Mouse (Mus musculus): Measurements from ENCODE around the gene Gm49601.
A peak's percentile ranks its signal among the peaks of the same experiment; 100 is the strongest.

Gene Gm49601

DNA sequence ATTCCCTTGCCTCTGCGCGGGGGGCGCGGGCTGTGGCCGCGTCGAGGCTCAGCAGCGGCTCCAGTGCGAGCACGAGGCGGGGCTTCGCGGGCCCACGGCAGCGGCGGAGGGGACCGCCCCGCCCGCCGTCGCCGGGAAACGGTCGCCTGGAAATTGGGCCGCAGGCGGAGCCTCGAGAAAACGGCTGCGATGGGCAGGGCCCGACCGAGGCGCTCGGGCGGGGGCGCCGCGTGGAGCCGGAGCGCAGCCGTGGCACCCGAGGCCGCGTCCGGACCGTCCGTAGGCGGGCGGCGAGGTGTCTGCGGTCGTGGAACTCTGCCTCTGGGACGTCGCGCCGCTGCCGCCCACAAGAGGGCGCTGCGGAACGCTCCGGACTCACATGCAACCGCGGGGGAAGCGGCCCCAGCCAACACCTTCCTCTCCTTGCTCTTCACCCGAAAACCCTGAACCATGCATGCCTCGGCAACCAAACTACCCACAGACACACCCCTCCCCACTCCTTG is at the start of gene Gm49601:
Gene Gm49601 (minus strand): TSS at position 52 of the 503 bp plus-strand sequence.
- DNase-seq (ENCODE audit: low spot score) = peak; percentile 78

- DNase-seq (ENCODE audit: low spot score) = no peak
These were observed 46.8 kb upstream of the Gm49601 start for GRCm38 (mm10) chr16:18673005-18673404.

DNA sequence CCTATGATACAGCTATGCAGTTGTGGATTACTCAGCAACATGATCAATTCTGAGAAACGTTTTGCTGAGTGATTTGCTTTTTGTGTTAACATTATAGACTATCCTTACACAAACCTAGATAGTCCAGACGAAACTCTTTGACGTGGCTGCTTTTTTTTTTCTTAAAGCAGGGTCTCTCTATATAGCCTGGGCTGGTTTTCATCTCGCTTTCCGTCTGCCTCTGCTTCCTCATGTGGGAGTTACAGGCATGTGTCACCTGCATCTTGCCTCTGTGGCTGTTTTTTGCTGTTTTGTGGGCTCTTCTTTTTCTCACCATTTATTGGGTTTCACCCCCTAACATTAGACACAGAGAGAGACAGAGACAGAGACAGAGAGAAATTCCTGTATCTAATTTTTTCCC is 45.8 kb upstream of the Gm49601 start:
- DNase-seq (ENCODE audit: low spot score) = no peak

- DNase-seq (ENCODE audit: low spot score) = no peak
These were observed 43.7 kb upstream of the Gm49601 start for GRCm38 (mm10) chr16:18669914-18670313.

DNA sequence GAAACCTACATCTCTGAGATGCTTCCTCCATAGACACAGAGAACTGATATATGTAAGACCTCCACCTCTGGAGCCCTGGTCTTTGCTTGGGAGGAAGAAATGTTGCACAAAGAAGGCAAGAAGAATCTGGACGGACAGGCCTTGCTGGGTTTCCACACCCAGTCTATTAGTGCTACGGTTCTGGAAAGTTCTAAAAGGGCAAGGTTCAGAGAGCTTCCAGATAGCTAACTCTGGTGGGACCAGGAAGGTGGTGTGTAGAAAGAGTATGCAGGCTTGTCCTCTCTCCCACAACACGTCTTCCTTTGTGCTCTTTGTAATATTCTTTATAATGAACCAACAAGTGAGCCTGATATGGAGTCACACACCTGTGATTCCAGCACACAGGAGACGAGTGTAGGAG is 32.4 kb upstream of the Gm49601 start:
- no peak for DNase-seq (ENCODE audit: low spot score)

DNA sequence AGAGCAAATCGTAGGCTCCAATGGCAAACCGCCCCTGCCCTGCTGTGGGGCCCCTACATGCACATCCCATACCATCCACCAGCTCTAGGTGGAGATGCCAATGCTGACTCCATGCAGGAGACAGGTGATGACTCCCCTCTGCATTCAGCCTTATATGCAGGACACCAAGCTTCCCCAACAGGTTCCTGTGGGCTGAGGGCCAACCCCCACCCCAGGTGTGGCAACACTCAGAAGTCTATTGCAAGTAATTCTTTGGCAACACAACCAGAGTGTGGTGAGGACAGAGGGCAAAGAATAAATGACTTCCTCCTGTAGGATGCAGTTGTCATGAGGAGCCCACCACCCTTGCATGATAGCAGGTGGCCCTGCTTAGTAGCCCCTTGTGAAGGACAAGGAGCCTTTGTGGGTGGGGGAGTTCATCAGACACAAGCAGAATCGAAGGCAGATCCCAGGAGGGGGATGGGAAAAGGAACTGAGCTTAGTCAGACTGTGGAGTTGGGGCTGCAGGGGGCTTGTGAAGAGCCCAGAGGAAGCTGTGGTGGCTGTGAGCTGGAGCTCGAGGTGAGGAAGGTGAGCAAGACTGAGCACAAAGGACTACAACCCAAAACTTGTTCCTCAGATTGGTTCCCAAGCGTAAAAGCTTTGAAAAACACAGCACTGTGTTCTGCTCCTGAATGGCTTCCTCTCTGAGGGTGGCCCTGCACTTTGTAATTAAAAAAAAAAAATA is 29.3 kb upstream of the Gm49601 start:
- DNase-seq (ENCODE audit: low spot score) = no peak

DNA sequence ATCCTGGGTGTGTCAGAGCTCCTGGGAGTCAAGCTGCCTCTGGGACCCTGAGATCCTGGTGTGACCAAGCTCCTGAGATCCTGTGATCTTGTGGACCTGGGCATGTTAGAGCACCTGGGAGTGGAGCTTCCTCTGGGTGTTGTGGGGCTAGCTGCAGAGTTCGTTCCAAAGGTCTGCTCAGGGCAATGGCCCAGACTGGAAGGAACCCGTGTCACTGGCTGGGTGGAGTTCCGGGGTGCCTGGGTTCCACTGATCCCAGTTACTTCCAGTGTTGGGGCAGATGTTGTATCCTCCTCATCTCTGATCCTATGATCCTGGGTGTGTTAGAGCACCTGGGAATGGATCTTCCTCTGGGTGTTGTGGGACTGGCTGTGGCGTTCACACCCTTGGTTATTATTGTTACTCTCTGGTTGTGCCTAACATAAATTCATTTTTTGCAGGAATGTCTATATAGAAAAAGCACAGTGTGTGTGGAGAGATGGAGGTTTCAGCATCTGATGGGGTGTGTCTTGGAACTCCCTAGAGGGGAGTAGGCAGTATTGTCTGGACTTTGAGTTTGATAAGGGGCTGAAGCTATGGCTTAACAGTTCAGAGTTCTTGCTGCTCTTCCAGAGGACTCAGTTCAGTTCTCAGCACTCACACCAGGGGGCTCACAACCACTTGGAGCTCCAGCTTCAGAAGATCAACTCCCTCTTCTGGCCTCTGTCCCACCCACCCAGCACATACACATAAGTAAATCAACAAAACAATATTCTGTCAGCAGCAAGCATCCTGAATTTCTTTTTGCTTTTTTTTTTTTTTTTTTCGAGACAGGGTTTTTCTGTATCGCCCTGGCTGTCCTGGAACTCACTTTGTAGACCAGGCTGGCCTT is 27.3 kb upstream of the Gm49601 start:
- no peak for DNase-seq (ENCODE audit: low spot score)

- DNase-seq (ENCODE audit: low spot score) = no peak
These were observed 22.9 kb upstream of the Gm49601 start for GRCm38 (mm10) chr16:18649126-18649525.

- DNase-seq (ENCODE audit: low spot score) = no peak
These were observed 19.1 kb upstream of the Gm49601 start for GRCm38 (mm10) chr16:18645329-18645728.

GRCm38 (mm10) chr16:18644485-18644884 is 18.3 kb upstream of the Gm49601 start:
- no peak for DNase-seq (ENCODE audit: low spot score)

- DNase-seq (ENCODE audit: low spot score) = no peak
These were observed 17.3 kb upstream of the Gm49601 start for GRCm38 (mm10) chr16:18643406-18643998.

GRCm38 (mm10) chr16:18642897-18643296 is 16.7 kb upstream of the Gm49601 start:
- no peak for DNase-seq (ENCODE audit: low spot score)

DNA sequence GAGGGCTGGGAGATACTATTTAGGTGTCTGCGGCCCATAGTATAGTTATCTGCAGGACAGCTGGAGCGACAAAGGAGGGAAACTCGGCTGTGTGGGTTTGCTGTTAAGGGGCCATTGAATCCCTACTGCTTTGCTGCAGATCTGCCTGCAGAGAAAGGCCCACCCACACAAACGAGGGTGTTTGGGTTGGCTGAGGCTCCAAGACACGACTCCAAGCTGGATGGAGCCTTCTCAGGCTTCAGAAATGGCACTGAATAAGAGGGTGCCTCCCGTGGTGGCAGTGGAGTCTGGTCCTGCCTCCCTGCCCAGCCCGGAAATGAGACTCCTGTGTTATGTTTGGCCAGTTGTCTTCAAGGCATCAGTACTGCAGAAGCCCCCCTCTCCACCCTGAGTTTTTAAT is 16.1 kb upstream of the Gm49601 start:
- no peak for DNase-seq (ENCODE audit: low spot score)

- no peak for DNase-seq (ENCODE audit: low spot score)
These were observed 13.2 kb upstream of the Gm49601 start for GRCm38 (mm10) chr16:18639382-18639929.

DNA sequence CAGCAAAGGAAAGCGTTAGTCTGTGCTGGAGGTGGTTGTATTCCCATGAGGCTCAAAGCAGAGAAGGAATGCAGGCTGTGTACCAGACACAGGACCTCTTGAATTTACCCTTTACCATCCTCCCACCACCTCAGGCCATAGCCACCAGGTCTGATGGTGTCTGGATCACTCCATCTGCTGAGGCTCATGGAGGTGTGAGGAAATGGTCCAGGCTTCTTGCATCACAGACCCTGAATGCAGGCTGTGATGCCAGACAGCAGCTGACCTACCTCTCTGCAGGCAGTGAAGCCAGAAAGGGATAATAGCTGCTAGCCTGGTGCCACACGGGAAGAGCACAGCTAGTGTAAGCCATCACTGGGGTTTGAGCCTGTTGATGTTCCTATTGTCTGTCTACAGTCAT is 12.2 kb upstream of the Gm49601 start:
- DNase-seq (ENCODE audit: low spot score) = no peak

DNA sequence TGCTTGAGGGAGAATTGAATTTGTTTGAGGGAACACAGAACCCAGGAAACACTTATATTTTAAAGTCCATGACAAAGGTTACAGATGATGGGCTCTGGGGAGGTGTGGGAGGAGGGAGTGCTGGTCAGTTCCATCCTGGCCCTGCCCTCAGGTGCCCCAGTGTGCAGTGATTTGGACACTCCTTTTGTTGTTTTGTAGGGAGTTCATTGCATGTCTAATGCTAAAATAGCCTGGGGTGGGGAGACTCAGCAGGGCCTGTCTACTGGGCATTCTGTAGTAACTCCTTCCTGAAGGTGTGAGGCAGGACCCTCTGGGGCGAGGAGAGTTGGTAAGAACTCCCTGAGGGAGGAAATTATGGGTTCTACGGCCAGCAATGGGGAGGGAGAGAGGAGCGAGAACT is 10.6 kb upstream of the Gm49601 start:
- DNase-seq (ENCODE audit: low spot score) = no peak

- no peak for DNase-seq (ENCODE audit: low spot score)
These were observed 10.2 kb upstream of the Gm49601 start for GRCm38 (mm10) chr16:18636401-18636800.

DNA sequence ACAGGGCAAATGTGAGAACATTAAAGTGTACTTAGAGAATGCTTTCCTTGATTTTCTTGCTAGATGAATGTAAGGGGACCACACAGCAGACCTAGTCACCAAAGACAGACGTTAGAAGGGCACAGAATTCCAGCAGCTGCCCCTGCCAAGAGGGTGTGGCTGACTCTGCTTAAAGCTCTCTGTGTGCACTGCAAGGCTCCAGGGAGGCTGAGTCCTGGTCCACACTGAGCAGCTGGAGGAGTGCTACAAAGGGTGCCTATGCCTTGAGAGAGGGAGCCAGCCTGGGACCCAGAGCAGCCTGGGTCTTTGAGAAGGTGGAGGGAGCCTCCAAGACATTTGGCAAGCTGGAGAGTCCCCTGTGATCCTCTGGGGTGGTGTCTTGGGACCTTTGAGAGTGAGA is 7.1 kb upstream of the Gm49601 start:
- DNase-seq (ENCODE audit: low spot score) = no peak

GRCm38 (mm10) chr16:18632816-18633215 is 6.6 kb upstream of the Gm49601 start:
- DNase-seq (ENCODE audit: low spot score) = no peak

DNA sequence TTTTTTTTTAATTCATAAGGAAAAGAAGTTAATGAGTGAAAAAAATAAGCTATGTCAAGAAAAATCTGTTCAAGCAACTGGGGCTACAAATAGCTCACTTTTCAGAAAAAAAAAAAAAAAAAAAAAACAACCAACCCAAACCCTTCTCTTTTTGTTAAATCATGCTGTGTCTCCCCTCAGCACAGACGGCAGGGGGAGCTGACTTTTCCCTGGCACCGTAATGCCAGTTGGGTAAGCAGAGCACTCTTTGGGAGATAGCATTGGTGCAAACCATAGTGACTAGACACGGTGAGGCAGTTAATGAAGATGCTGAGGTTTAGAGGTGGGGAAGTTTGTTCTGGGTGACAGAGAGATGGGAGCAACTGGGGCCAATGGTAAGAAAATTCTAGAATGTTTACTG is 5.8 kb upstream of the Gm49601 start:
- DNase-seq (ENCODE audit: low spot score) = no peak

- DNase-seq (ENCODE audit: low spot score) = no peak
These were observed 4.9 kb upstream of the Gm49601 start for GRCm38 (mm10) chr16:18631141-18631540.

DNA sequence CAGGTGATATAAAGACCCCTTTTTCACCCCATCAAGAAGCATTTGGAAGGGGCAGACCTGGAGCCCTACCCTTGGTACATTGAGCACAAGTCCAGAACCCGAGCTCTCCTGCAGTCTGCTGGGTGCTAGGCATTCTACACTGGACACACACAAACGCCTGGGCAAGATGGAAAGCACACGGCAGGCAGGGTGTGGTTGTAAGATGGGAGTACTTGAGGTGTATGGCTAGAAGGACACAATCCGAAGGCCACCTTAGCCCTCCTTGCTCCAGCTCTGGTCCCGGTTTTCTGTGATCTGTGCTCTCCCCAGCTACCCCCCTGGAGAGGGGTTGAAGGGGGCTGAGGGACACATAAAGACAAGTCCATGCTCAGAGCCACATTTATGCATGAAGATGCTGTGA is 4.1 kb upstream of the Gm49601 start:
- no peak for DNase-seq (ENCODE audit: low spot score)

All from ovary, postnatal 14 days (tissue).